12 mouse cellular contexts compared by ENCODE assay signal in the genomic region with DNA sequence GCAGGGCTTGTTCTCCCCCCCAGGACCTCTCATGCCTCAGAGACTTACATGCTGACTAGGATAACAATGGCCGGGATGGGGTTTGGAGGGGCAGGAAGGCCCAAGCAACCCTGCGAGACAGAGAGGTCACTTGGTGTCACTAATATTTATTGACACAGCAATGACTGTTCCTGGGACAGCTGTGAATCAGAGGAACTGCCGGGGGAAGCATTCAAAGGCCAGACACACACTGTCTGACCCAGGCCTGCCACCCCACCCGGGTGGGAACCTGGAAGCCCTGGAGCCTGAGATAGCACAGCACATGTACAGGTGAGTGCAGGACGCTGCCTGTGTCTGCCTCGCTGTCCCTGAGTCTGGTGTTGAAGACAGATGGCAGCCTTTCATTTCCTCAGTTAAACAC.
DNase-seq lines count a peak whose midpoint lies in the region; TF ChIP-seq lines count a peak whose summit lies in the region.
"Had no signal": no experiment of that assay in that cellular context is flagged by ENCODE, and none has a peak within 500 bp of the region (broad histone marks: within the 10 kb centered on the region; RNA-seq: fewer than 3 reads in every experiment).

No protein-coding gene starts in this region.

- peak; percentile 23 to 31 for DNase-seq in adrenal gland, postnatal 36 days
- DNase-seq in adrenal gland, postnatal 4 days (ENCODE audit: low spot score in 2 of 2) = no peak
- DNase-seq in layer of hippocampus, adult 2 months (ENCODE audit: low spot score in 2 of 2) = no peak
- DNase-seq in layer of hippocampus, adult 9-10 months (ENCODE audit: low spot score) = no peak
- DNase-seq in embryo, embryonic 10.5 days (ENCODE audit: low spot score) = peak; percentile 64
- peak; percentile 37 to 71 for DNase-seq in kidney, postnatal 25 days
- DNase-seq in right cerebral cortex, postnatal 14 days = no peak
- DNase-seq in layer of hippocampus, postnatal 36 days = no peak
- DNase-seq: B cell, adult 2 months; right cerebral cortex, postnatal 25 days had no signal

- TF ChIP-seq CTCF in layer of hippocampus, adult 2 months (conservative IDR thresholded peaks at IDR 0.05) = no peak

- no peak overlapping the region for H3K4me3 ChIP-seq in layer of hippocampus, adult 2 months

- peak overlapping the region; percentile 69; the same call in 1 of the 2 replicates for H3K27ac ChIP-seq in layer of hippocampus, adult 2 months
- H3K27ac ChIP-seq: liver, embryonic 14.5 days; stomach, postnatal 0 days had no signal

Comparison
In these comparisons a context has a peak if more than half of its experiments do, and no peak if none do; other contexts are left out.
1. DNase-seq: peak in adrenal gland, postnatal 36 days (2 of 2), embryo, embryonic 10.5 days (single experiment) and kidney, postnatal 25 days (2 of 2); none in adrenal gland, postnatal 4 days (0 of 2), layer of hippocampus, adult 2 months (0 of 2), layer of hippocampus, adult 9-10 months (single experiment), right cerebral cortex, postnatal 14 days (single experiment) and layer of hippocampus, postnatal 36 days (0 of 2).